Mouse (Mus musculus): ENCODE results near the gene Pafah1b2. TPM values are rescaled to one million over a fixed set of nuclear protein-coding genes. Genes with fewer than 3 reads are reported as not detected.

The Pafah1b2 gene
- polyA plus RNA-seq, 1 experiment, result 30.7 TPM

- no peak for DNase-seq (ENCODE audit: low read depth)
These were observed 13.8 kb upstream of the Pafah1b2 start for GRCm38 (mm10) chr9:46026058-46026849.

GRCm38 (mm10) chr9:46023591-46023990 lies 11.1 kb upstream of the Pafah1b2 start:
- DNase-seq (ENCODE audit: low read depth), result no peak

DNA sequence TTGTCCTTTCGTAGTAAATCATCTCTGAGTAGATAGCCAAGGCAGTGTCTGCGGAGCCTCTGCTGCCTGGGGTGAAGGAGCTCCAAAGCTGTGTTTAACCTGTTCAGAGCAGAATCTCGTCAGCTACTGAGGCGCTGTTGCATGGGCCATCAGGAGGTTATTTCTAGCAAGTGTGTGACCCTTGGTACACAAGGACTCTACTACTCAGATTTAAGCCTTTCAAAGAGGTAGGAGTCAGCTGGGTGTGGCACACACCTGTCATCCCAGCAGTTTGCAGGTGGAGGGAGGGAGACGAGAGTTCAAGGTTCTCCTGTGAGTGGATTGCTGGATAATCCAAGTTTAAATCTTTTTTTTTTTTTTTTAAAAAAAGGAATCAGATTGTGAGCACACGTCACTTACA lies 7.5 kb upstream of the Pafah1b2 start:
- DNase-seq (ENCODE audit: low read depth), result no peak

DNA sequence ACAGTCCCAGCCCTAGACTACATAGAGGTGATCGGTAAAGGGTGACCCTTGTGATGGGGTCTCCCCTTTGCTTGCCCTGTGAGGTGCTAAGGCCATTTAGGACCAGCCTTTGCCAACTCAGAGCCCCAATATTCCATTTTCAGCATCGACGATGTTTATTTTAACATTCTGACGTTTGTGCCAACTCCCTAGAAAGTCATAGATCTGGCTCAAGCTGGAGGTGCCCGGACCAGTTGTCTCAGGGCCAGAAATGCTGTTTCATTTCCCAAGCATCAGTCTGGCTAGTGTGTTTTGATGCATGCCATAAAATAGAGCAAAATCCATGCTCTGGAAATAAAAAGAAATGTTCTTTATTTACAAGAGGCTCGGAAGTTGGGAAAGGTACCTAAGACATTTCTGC lies 5.8 kb upstream of the Pafah1b2 start:
- DNase-seq (ENCODE audit: low read depth), result no peak

GRCm38 (mm10) chr9:46016417-46016816 lies 3.9 kb upstream of the Pafah1b2 start:
- DNase-seq (ENCODE audit: low read depth), result no peak

GRCm38 (mm10) chr9:46015831-46016230 lies 3.3 kb upstream of the Pafah1b2 start:
- no peak for DNase-seq (ENCODE audit: low read depth)

DNA sequence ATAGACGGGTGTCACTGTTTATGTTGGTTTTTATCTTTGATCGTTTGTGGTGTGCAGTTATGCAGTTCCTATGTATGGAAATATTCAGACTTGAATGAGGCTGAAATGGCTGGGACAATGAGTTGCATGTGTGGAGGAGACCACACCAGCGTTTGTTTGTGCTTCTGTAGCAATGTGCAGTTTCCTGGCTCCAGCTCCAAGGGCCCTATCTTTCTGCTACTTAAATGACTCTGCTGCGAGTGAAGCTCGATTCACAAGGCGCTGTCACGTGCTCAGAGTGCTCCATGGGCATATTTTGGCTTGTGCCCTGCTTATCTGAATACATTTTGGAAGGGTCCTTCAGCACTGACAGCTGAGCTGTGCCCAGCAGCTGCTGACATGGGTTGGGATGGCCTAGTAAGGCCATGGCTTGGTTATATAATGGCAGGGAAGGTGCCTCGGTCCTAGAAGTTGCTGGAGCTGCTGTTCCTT lies 2.6 kb upstream of the Pafah1b2 start:
- DNase-seq (ENCODE audit: low read depth), result no peak

- DNase-seq (ENCODE audit: low read depth), result no peak
These were observed 1.8 kb upstream of the Pafah1b2 start for GRCm38 (mm10) chr9:46014251-46014681.

- no peak for DNase-seq (ENCODE audit: low read depth)
These were observed 1.1 kb upstream of the Pafah1b2 start for GRCm38 (mm10) chr9:46013616-46014015.

GRCm38 (mm10) chr9:46013009-46013586 lies 608 bp upstream of the Pafah1b2 start:
- DNase-seq (ENCODE audit: low read depth), result no peak

GRCm38 (mm10) chr9:46011094-46011970 lies 1.2 kb downstream of the Pafah1b2 start:
- DNase-seq (ENCODE audit: low read depth), result no peak

- DNase-seq (ENCODE audit: low read depth), result no peak
These were observed 2.9 kb downstream of the Pafah1b2 start for GRCm38 (mm10) chr9:46009669-46009983.

- no peak for DNase-seq (ENCODE audit: low read depth)
These were observed 3.4 kb downstream of the Pafah1b2 start for GRCm38 (mm10) chr9:46008931-46009668.

- DNase-seq (ENCODE audit: low read depth), result no peak
These were observed 6.3 kb downstream of the Pafah1b2 start for GRCm38 (mm10) chr9:46006224-46006623.

DNA sequence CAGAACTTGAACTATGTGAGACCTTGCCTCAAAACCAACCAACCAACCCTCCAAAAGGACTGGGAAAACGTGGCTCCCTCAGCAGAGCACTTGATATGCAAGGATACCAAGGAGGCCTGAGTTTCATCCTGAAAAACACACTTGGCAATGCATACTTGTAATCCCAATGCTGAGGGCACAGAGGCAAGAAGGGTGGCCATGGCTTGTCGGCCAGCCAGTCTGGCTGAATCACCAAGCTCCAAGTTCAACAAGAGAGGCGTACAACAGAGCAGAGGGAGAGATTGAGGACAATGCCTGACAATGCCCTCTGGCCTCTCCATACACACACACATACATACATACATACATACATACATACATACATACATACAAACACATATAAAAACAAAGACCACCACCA lies 8.0 kb downstream of the Pafah1b2 start:
- DNase-seq (ENCODE audit: low read depth), result no peak

DNA sequence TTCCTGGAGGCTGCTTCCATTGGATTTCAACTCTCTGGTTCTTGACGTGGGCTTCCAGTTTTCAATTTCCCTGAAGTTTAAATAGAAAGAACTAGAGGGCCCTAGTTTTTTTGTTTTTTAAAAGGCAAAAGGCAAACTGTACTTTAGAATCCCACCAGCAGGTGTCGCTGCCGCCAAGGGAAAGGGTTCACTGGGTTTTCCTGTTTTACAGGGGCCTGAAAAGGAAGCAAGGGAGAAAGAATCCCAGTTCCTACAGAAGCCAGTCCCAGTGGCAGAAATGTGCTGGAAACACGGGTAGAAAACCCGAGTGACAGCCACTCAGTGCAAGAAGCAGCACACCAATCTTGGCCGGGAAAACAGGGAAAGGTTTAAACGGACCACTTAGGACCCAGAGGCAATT lies 8.8 kb downstream of the Pafah1b2 start:
- DNase-seq (ENCODE audit: low read depth), result no peak

- DNase-seq (ENCODE audit: low read depth), result no peak
These were observed 13.5 kb downstream of the Pafah1b2 start for GRCm38 (mm10) chr9:45999009-45999408.

- DNase-seq (ENCODE audit: low read depth), result no peak
These were observed 27.3 kb downstream of the Pafah1b2 start for GRCm38 (mm10) chr9:45985229-45985567.

DNA sequence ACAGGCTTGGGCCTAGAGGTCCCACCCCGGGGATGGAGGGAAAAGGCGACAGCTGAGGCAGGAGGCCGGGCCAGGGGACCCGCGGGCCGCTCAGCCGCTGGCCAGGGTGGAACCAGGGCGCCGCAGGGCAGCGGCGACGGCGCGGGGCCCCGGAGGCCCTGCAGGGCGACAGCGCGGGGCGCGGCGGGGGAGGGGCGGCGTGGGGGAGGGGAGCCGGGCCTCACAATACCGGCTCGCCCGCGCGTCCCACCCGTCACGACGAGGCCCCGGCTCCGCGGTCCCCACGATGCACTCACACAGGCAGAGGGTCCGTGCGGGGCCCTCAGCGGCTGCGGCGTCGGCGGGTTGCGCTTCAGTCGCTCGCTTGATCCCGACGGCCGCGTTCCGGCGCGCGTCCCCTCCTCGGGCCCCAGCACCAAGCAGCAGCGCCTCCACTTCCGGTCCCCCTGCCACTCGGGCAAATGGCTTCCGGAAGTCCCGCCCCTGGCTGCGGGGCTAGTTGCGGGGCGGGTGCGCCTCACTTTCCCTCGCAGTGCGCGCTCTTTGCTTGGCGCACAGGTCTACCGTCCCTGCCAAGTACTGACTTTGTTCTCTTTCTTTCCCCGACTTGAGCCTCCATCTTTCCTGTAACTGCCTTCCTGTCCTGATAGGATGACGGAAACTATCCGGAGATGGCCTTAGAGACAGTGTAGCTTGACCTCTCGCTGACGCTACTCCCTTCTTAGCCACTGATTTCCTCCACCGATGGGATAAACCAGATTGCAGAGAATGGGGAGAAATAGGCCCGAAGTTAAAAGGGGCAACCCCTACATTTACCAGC lies 27.9 kb downstream of the Pafah1b2 start:
- DNase-seq (ENCODE audit: low read depth), result no peak

- no peak for DNase-seq (ENCODE audit: low read depth)
These were observed 28.6 kb downstream of the Pafah1b2 start for GRCm38 (mm10) chr9:45983676-45984408.

All from gonadal fat pad, adult 2 months (tissue).